Mouse (Mus musculus) adipose tissue, adult 10 weeks (tissue): ENCODE results near the gene Tomm6. TPM values are rescaled to one million over a fixed set of nuclear protein-coding genes. Genes with fewer than 3 reads are reported as not detected.

Experiments
- polyA plus RNA-seq: library from polyadenylated mRNA; stranded (reverse); fragments of 350-450 nt; fragmentation: Illumina TruSeq; extraction: RNeasy Lipid Tissue Mini Kit (QIAGEN cat#74804); gene quantifications from one replicate; pipeline ENCODE4 v1.2.3, GENCODE M21; 2014; ENCODE audit warnings: low read depth, low replicate concordance

The Tomm6 gene
- polyA plus RNA-seq: 191 TPM

GRCm38 (mm10) chr17:47688344-47688607 is at the start of gene Tomm6:
Gene Tomm6 (minus strand): TSS chr17:47688386.

GRCm38 (mm10) chr17:47736856-47737255 is 48.7 kb upstream of the Tomm6 start, which contains the start of gene Tfeb:
Gene Tfeb (plus strand): TSS chr17:47737030.

GRCm38 (mm10) chr17:47726566-47726965 is 38.4 kb upstream of the Tomm6 start, which contains the start of gene Pgc:
Gene Pgc (plus strand): TSS chr17:47726842.

GRCm38 (mm10) chr17:47694503-47695336 is 6.5 kb upstream of the Tomm6 start, which contains the start of gene Prickle4:
Gene Prickle4 (minus strand): TSS chr17:47694736.

GRCm38 (mm10) chr17:47694442-47694502 is 6.1 kb upstream of the Tomm6 start, which contains the start of gene Gm21981:
Gene Gm21981 (minus strand): TSS chr17:47694455.

GRCm38 (mm10) chr17:47688608-47689575 is 706 bp upstream of the Tomm6 start, which contains the start of gene Frs3:
Gene Frs3 (plus strand): TSS chr17:47689030.

Other genes with a start within 250 kb of the Tomm6 start
- gene Taf8, start 186.1 kb downstream of the Tomm6 start, polyA plus RNA-seq: 18.3 TPM
- 104 TPM for gene Ccnd3, start 183.3 kb downstream of the Tomm6 start, polyA plus RNA-seq
- gene Bysl, start 76.9 kb downstream of the Tomm6 start, polyA plus RNA-seq: 6.9 TPM
- 27.5 TPM for gene Med20, start 76.8 kb downstream of the Tomm6 start, polyA plus RNA-seq
- 0.41 TPM for gene Gm20517, start 76.8 kb downstream of the Tomm6 start, polyA plus RNA-seq
- 7.2 TPM for gene Usp49, start 57.7 kb downstream of the Tomm6 start, polyA plus RNA-seq
- gene Frs3, start 644 bp upstream of the Tomm6 start, polyA plus RNA-seq: 4.9 TPM
- 1.2 TPM for gene Gm21981, start 6.1 kb upstream of the Tomm6 start, polyA plus RNA-seq
- gene Prickle4, start 6.3 kb upstream of the Tomm6 start, polyA plus RNA-seq: 1.6 TPM
- not detected for gene Pgc, start 38.5 kb upstream of the Tomm6 start, polyA plus RNA-seq
- 15.0 TPM for gene Tfeb, start 48.6 kb upstream of the Tomm6 start, polyA plus RNA-seq
- 4.5 TPM for gene Mdfi, start 146.3 kb upstream of the Tomm6 start, polyA plus RNA-seq
- 17.8 TPM for gene Foxp4, start 236.3 kb upstream of the Tomm6 start, polyA plus RNA-seq